Mouse (Mus musculus) heart, embryonic 11.5 days (tissue): ENCODE data around the gene Supt16. TPM values are rescaled to one million over a fixed set of nuclear protein-coding genes. Genes with fewer than 3 reads are reported as not detected.

Source experiments
- ATAC-seq: fragments of 200-750 bp; cut with Nextera tagmentation; replicated peaks from 2 replicates; pipeline ENCODE4 v1.8.0; 2017; ENCODE audit warnings: moderate library complexity; ENCODE audit not compliant: insufficient number of reproducible peaks, low FRiP score, low TSS enrichment
- H3K27ac ChIP-seq: fragments of 300-500 bp; sonication (generic); 2 replicates; pipeline ENCODE4 v1.5.1; 2014; ENCODE audit warnings: mild to moderate bottlenecking, low read depth, low read length
- H3K27me3 ChIP-seq: fragments of 300-500 bp; sonication (generic); 2 replicates; pipeline ENCODE4 v1.6.1; 2014; ENCODE audit warnings: mild to moderate bottlenecking, low read length, mixed read lengths; ENCODE audit not compliant: control insufficient read depth, insufficient read depth
- H3K36me3 ChIP-seq: fragments of 300-500 bp; sonication (generic); 2 replicates; pipeline ENCODE4 v1.6.1; 2014; ENCODE audit warnings: mild to moderate bottlenecking, low read length, moderate library complexity, mixed read lengths; ENCODE audit not compliant: control insufficient read depth, insufficient read depth
- H3K4me1 ChIP-seq: fragments of 300-500 bp; sonication (generic); 2 replicates; pipeline ENCODE4 v1.6.1; 2014; ENCODE audit warnings: low read length; ENCODE audit not compliant: control insufficient read depth, insufficient read depth
- H3K4me2 ChIP-seq: fragments of 300-500 bp; sonication (generic); 2 replicates; pipeline ENCODE4 v1.6.1; 2014; ENCODE audit warnings: mild to moderate bottlenecking, moderate library complexity
- H3K4me3 ChIP-seq: fragments of 300-500 bp; sonication (generic); 2 replicates; pipeline ENCODE4 v1.5.1; 2014; ENCODE audit warnings: low read depth, low read length
- H3K9ac ChIP-seq: fragments of 300-500 bp; sonication (generic); 2 replicates; pipeline ENCODE4 v1.6.1; 2014; ENCODE audit warnings: mild to moderate bottlenecking, low read depth, low read length, moderate library complexity
- H3K9me3 ChIP-seq: fragments of 300-500 bp; sonication (generic); replicated peaks from 2 replicates; pipeline ENCODE4 v1.6.1; 2016; ENCODE audit warnings: low read length; ENCODE audit not compliant: control insufficient read depth
- WGBS: fragments of 180-500 bp; shearing (Covaris S2); extraction: QIAGEN DNeasy Blood & Tissue Kit; methylation state at CpG from one replicate; pipeline ENCODE4 v1.1.7; 2014; ENCODE audit not compliant: insufficient replicate concordance; 5-methylcytosine and 5-hydroxymethylcytosine counted together
- polyA plus RNA-seq: library from polyadenylated mRNA; unstranded; fragments of >200 nt; fragmentation: Nextera tagmentation; extraction: Ambion mirVana; gene quantifications from 2 replicates; pipeline ENCODE4 v1.2.1, GENCODE M21; 2014

Supt16 gene
- polyA plus RNA-seq, 1 experiment from 2014 or later, result 50.5 TPM

- H3K9me3 ChIP-seq, result no peaks in the 10 kb centered on the region
- 89% methylated on average over 2 of the region's 2 CpGs for WGBS
- H3K27ac ChIP-seq, result no peak overlapping the region
- H3K36me3 ChIP-seq, result peaks cover 28% of the 10 kb centered on the region
- no peak overlapping the region for H3K4me3 ChIP-seq
- H3K4me1 ChIP-seq, result no peaks in the 10 kb centered on the region
- no peak overlapping the region for H3K4me2 ChIP-seq
- no peak for ATAC-seq
- no peak overlapping the region for H3K9ac ChIP-seq
- H3K27me3 ChIP-seq, result no peaks in the 10 kb centered on the region
Measured at GRCm38 (mm10) chr14:52166571-52166970, 30.6 kb downstream of the Supt16 start.

GRCm38 (mm10) chr14:52160911-52161310 lies 36.3 kb downstream of the Supt16 start:
- H3K4me3 ChIP-seq, result no peak overlapping the region
- no peak overlapping the region for H3K4me2 ChIP-seq
- H3K4me1 ChIP-seq, result no peaks in the 10 kb centered on the region
- 74% methylated on average over 6 of the region's 6 CpGs for WGBS
- peaks cover 40% of the 10 kb centered on the region for H3K36me3 ChIP-seq
- no peaks in the 10 kb centered on the region for H3K9me3 ChIP-seq
- H3K27me3 ChIP-seq, result no peaks in the 10 kb centered on the region
- H3K27ac ChIP-seq, result no peak overlapping the region
- ATAC-seq, result no peak
- no peak overlapping the region for H3K9ac ChIP-seq

- WGBS, result 82% methylated on average over 2 of the region's 2 CpGs
- Histone ChIP-seq H3K9ac (no peak overlapping the region), H3K4me3 (no peak overlapping the region), H3K27me3 (no peaks in the 10 kb centered on the region), H3K4me1 (no peaks in the 10 kb centered on the region), H3K36me3 (peaks cover 13% of the 10 kb centered on the region), H3K9me3 (no peaks in the 10 kb centered on the region), H3K27ac (no peak overlapping the region), H3K4me2 (no peak overlapping the region)
- no peak for ATAC-seq
Measured at GRCm38 (mm10) chr14:52155008-52155407, 42.2 kb downstream of the Supt16 start.

- 51% methylated on average over 3 of the region's 3 CpGs for WGBS
- H3K4me3 ChIP-seq, result no peak overlapping the region
- no peaks in the 10 kb centered on the region for H3K4me1 ChIP-seq
- H3K9ac ChIP-seq, result no peak overlapping the region
- no peaks in the 10 kb centered on the region for H3K9me3 ChIP-seq
- no peak overlapping the region for H3K4me2 ChIP-seq
- H3K27me3 ChIP-seq, result no peaks in the 10 kb centered on the region
- no peak for ATAC-seq
- no peaks in the 10 kb centered on the region; the same call in 1 of the 2 replicates for H3K36me3 ChIP-seq
- H3K27ac ChIP-seq, result no peak overlapping the region
Measured at GRCm38 (mm10) chr14:52152613-52153012, 44.6 kb downstream of the Supt16 start.

- Histone ChIP-seq H3K27ac (no peak overlapping the region), H3K36me3 (no peaks in the 10 kb centered on the region), H3K4me3 (no peak overlapping the region), H3K4me2 (peak overlapping the region; percentile 9; the same call in 1 of the 2 replicates), H3K4me1 (no peaks in the 10 kb centered on the region), H3K9ac (no peak overlapping the region), H3K9me3 (no peaks in the 10 kb centered on the region), H3K27me3 (no peaks in the 10 kb centered on the region)
- WGBS, result 36% methylated on average over 7 of the region's 7 CpGs
- ATAC-seq, result no peak
Measured at GRCm38 (mm10) chr14:52152179-52152578, 45.0 kb downstream of the Supt16 start.

- H3K4me1 ChIP-seq, result no peaks in the 10 kb centered on the region
Measured at GRCm38 (mm10) chr14:52149888-52150287, 47.3 kb downstream of the Supt16 start.

GRCm38 (mm10) chr14:52146540-52146939 lies 50.7 kb downstream of the Supt16 start:
- no peaks in the 10 kb centered on the region for H3K9me3 ChIP-seq
- no peak overlapping the region for H3K27ac ChIP-seq
- ATAC-seq, result no peak
- H3K4me2 ChIP-seq, result no peak overlapping the region
- no peak overlapping the region for H3K4me3 ChIP-seq
- WGBS, result 57% methylated on average over 4 of the region's 4 CpGs
- H3K27me3 ChIP-seq, result no peaks in the 10 kb centered on the region
- no peak overlapping the region for H3K9ac ChIP-seq
- no peaks in the 10 kb centered on the region for H3K36me3 ChIP-seq
- no peaks in the 10 kb centered on the region for H3K4me1 ChIP-seq

More at GRCm38 (mm10) chr14:52149888-52150287, 47.3 kb downstream of the Supt16 start:
- Histone ChIP-seq H3K9ac (no peak overlapping the region), H3K27me3 (no peaks in the 10 kb centered on the region), H3K9me3 (no peaks in the 10 kb centered on the region), H3K36me3 (no peaks in the 10 kb centered on the region), H3K4me3 (no peak overlapping the region), H3K4me2 (no peak overlapping the region), H3K27ac (no peak overlapping the region)
- 62% methylated on average over 4 of the region's 4 CpGs for WGBS
- no peak for ATAC-seq

GRCm38 (mm10) chr14:52144165-52144564 lies 53.1 kb downstream of the Supt16 start:
- peaks cover 9% of the 10 kb centered on the region for H3K4me1 ChIP-seq
- H3K9ac ChIP-seq, result no peak overlapping the region
- WGBS, result 76% methylated on average over 4 of the region's 4 CpGs

GRCm38 (mm10) chr14:52141445-52142127 lies 55.6 kb downstream of the Supt16 start:
- Histone ChIP-seq H3K4me2 (peak overlapping the region; percentile 46), H3K4me3 (no peak overlapping the region), H3K9me3 (no peaks in the 10 kb centered on the region), H3K4me1 (peaks cover 9% of the 10 kb centered on the region), H3K27ac (no peak overlapping the region), H3K36me3 (no peaks in the 10 kb centered on the region), H3K27me3 (no peaks in the 10 kb centered on the region), H3K9ac (no peak overlapping the region)
- 59% methylated on average over 16 of the region's 16 CpGs for WGBS
- no peak for ATAC-seq

More at GRCm38 (mm10) chr14:52144165-52144564, 53.1 kb downstream of the Supt16 start:
- no peak for ATAC-seq
- Histone ChIP-seq H3K27me3 (no peaks in the 10 kb centered on the region), H3K9me3 (no peaks in the 10 kb centered on the region), H3K36me3 (no peaks in the 10 kb centered on the region), H3K4me3 (no peak overlapping the region), H3K4me2 (no peak overlapping the region), H3K27ac (no peak overlapping the region)
